Mouse (Mus musculus) right cerebral cortex, postnatal 25 days (tissue): ENCODE measurements around the gene Opcml.

ENCODE experiments used
- DNase-seq: peaks from one replicate; pipeline ENCODE4 v3.0.0; 2022

The Opcml gene

GRCm38 (mm10) chr9:27790725-27791638 lies at the start of gene Opcml:
TSS of gene Opcml (plus strand) at chr9:27790775.
- DNase-seq: peak; percentile 76

- DNase-seq: no peak
These were observed 31.9 kb upstream of the Opcml start for GRCm38 (mm10) chr9:27758709-27759108.

DNA sequence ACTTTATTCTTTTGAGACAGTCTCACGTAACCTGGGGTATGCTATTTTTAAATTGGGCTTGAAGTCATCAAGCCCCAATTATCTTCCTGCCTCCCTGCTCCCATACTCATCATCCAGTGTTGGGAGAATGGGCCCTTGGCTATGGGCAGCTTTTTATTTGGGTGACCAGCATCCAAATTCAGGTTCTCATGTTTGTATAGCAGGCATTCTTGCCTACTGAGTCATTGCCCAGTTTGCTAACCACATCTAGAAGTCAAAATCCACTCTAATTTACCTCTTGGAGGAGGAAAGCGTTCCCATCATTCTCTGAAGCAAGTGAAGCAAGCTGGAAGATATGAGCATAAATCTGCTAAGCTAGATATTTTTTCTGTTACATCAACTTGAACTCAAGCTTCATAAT lies 29.4 kb upstream of the Opcml start:
- no peak for DNase-seq

DNA sequence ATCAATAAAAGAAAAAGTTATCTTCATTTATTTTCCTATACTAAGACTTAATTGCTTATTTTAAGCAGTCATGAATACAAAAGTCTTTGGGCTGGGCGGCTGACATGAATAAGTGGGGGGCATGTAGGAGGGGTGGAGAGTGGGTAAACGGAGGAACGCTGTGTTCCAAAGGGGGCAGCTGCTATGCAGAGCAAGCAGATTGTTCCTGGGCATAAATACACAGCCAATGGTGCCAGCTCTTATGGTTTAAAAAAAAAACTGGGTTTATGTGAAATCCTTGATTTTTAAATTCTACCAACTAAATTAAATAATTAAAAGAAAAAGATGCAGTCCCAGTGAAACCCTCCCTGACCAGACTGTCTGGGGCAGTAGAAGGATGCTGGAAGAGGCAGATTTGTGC lies 24.1 kb upstream of the Opcml start:
- DNase-seq: peak; percentile 31

- peak; percentile 22 for DNase-seq
These were observed 23.2 kb upstream of the Opcml start for GRCm38 (mm10) chr9:27767196-27767900.

DNA sequence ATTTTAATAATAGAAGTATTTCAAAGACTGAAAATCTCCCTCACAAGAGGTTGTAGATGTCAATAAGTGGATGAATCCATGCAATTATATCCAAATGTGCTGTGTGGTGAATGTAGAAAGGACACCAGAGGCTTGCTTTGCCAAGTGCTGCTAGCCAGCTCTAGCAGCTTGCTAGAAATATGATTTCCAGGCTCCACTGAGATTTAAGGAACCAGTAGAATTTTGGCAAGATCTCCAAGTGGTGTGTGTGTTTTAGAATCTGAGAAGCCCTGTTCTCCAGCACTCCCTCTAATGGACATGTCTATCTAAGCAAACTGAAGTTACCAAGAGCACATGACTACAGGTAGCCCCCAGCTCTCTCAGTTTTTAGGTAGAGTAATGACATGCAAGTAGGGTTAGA lies 21.8 kb upstream of the Opcml start:
- DNase-seq: no peak

DNA sequence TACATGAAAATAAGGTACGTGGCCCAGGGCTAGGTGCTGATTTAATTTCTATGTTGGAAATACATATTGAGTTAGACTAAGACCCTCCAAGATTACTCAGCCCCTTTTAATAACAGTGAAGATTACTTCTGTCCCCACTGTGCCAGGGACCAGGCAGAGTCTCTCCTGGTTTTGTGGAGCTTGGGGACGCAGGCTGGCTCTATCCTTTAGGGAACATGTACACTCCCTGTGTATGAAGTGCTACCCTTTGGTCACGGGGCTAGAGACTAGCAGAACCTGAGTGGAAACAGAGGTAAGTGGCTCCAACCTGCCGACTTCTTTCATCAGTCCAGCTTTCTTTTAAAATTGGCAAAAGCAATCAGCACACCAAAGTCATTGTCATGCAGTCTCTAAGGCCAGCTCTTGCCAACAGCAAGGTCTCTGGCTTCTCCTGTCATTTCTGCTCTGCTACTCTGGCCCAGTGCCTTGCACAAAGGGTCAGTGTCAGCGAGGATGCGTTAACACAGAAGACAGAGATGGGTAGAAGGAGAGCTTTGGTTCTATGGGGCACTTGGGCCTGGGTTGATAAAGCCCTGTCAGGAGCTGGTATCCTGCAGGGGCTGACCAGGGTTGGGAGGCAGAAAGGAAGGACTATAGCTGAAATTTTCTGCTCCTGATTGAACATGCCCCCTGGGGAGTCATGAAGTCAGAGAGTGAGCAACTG lies 9.1 kb upstream of the Opcml start:
- no peak for DNase-seq

GRCm38 (mm10) chr9:27781994-27782337 lies 8.6 kb upstream of the Opcml start:
- DNase-seq: no peak

DNA sequence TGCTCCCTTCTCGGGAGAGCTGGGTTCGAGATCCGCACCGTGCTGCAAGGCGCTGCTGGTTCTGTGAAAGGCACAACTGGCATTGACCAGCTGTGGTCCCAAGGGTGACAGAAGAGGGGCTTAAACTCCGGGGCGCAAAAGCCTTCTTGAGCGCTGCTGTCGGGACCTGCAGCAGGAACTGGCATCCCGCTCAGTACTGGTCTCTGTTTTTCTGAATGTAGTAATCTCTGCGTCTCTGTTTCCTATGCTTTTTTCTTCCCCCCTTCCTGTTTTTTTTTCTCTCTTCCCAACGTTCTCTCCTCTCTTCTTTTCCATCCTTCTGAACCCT lies 1.0 kb downstream of the Opcml start:
- DNase-seq: no peak

GRCm38 (mm10) chr9:27792226-27792625 lies 1.7 kb downstream of the Opcml start:
- DNase-seq: peak; percentile 28

- DNase-seq: no peak
These were observed 2.4 kb downstream of the Opcml start for GRCm38 (mm10) chr9:27792994-27793393.

GRCm38 (mm10) chr9:27796535-27796934 lies 6.0 kb downstream of the Opcml start:
- DNase-seq: no peak

- DNase-seq: no peak
These were observed 10.4 kb downstream of the Opcml start for GRCm38 (mm10) chr9:27800992-27801391.

DNA sequence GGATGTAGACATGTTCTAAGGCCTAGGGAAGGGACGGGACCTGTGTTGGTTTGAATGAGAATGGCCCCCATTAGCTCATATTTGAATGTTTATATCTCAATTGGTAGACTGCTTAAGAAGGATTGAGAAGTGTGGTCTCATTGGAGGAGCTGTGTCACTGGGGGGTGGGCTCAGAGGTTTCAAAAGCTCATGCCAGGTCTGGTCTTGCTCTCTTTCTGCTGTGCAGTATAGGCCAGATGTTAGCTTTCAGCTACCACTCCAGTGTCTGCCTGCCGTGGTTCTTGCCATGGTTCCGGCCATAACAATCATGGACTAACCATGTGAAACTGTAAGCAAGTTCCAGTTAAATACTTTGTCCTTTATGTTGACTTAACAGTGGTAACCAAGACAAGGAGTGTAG lies 11.2 kb downstream of the Opcml start:
- DNase-seq: no peak

- DNase-seq: no peak
These were observed 11.8 kb downstream of the Opcml start for GRCm38 (mm10) chr9:27802379-27802778.

DNA sequence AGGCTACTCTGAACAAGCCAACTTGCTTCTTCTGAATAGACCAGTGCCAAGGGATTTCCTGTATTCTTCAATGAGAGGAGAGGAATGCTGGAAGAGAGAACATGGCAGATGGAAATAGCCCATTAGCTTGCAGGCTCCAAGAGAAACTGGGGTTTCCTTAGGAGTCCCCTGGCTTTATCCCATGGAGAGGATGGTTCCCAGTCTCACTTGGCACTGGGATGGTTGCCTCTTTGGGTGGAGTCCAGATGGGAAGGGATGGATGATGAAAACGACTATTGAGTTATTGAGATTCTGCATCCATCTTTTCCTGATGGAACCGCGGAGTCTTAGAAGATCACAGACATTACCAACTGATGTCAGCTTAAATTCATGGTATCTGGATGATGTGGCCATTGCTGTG lies 13.9 kb downstream of the Opcml start:
- no peak for DNase-seq

GRCm38 (mm10) chr9:27809741-27810140 lies 19.2 kb downstream of the Opcml start:
- peak; percentile 48 for DNase-seq

DNA sequence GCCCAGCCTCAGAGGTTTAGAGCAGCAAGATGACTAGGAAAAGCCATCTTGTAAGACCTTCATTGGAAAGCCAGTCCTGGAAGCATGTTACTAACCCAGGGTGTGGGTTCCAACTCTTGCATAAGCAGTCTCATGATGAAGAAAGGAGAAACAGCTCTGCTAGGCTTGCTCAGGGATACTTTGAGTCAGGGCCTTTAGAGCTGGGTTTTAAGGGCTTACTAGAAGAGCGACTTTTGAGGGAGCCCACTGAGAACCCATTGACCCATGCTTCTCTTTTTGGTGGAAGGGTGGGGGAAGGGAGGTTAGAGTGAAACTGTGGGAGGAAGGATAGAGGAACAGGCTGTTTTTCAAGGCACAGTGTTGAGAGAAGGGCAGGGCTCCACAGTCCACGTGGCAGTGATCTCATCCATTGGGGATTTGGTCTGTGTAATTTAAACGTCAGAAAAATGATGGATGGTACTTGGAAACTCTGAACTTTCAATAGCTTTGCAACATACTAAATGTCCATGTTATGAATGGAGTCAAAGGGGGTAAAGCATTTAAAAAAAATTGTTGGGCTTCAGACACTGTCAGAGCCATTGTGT lies 22.7 kb downstream of the Opcml start:
- DNase-seq: no peak

DNA sequence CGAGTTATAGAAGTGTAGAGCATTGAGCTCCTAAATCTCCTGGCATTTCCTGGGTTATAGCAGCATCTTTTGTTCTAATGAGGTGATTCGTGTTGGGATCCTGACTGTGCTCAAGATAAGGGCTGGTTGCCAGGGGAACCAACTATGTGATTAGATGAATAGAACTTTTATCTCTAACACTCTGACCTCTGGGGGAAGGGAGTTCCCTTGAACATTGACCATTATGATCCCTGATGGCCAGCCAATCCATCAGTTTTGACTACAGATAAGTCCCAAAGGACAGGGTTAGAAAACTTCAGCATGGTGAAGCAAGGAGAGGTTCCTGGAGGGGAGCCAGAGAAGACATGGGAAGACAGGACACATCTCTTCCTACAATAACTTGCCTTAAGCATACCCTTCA lies 23.6 kb downstream of the Opcml start:
- DNase-seq: no peak

DNA sequence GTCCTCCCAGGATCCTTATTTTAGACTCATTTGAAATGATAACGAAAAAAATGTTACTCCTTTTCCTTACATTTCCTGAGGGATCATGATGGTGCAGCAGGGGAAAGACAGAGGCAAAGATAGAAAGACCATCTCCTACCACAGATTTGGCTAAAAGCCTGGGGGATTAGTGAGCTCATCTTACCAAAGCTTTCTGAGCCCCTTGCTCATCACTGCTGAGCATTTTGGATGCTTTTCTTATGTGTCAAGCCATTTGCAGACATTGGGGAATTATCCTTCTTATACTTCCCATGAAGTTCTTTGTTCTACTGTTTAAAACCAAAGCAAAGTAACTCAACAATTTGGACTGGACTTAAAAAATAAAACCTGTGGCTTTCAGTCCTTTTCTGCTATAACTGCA lies 30.6 kb downstream of the Opcml start:
- DNase-seq: no peak

DNA sequence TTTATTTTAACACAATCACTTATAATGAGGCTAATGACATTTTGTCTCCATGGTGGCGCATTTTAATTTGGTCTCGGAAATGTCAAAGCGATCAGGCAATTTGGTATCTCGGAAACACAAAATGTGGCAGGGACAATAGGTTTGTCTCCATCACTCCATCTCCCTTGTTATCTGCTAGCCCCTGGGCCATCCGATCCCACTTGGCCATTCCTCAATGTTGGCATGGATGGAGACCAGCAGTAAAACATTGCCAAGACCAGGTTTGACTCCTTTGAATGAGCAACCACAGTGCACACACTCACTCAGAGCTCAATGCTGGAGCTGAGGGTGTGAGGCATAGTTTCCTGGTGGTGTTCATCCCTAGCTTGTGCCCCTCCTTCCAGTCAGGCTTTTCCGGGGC lies 32.1 kb downstream of the Opcml start:
- DNase-seq: no peak

DNA sequence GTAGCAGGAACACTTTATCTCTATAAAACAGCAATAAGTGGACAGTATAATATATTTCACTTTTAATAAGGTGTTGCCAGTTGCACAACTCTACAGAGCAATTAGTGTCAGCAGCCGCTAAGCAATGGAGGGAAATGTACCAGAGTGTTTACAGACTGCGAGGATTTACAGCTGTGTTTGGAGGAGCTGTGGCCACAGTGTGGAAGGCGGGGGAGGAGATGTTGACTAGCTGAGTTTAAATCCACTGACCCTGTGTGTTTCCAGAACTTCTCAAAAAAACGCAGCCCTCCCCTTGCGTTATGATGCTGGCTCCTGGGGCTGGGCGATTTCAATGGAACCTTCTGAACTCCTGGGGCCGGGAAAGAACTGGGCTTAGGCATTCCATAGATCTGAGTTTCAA lies 33.8 kb downstream of the Opcml start:
- DNase-seq: no peak

DNA sequence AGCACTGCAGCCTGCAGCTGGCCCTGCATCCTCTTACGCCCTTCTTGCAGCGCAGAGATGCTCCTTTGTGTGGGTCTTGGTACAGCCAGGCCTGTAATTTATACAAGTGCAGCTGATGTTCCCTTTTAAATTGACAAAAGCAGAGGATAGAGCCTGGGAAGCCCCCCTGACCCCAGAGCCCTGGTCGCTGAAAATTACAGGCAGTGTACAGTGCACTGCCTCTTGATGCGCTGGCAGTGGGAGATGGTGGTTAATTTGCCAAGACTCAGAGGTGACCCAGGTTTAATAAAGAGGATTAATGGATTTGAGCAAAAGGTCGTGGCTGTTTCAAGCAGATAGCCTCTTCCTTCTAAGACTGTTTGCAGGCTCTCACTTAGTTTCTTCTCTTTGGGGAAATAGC lies 39.9 kb downstream of the Opcml start:
- DNase-seq: no peak

DNA sequence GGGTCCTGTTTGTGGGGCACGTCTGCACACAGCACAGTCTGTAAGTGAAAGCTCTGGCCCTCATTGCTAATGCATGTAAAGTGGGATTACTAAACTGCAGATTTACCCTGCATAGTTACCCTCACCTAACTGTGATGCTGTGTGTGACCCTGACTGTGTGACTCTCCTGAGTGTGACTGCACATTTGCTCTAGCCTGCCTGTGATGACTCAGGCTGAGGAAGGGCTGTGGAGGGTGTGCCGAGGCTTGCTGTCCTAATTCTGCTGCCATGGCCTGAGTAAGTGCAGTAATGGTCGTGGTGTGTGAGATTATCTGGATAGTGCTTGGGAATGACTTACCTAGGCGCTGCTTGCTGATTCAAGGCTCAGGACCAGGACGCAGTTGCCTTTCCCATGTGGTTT lies 52.2 kb downstream of the Opcml start:
- DNase-seq: no peak
